ENCODE assay signal across 8 mouse cellular contexts in the genomic region with DNA sequence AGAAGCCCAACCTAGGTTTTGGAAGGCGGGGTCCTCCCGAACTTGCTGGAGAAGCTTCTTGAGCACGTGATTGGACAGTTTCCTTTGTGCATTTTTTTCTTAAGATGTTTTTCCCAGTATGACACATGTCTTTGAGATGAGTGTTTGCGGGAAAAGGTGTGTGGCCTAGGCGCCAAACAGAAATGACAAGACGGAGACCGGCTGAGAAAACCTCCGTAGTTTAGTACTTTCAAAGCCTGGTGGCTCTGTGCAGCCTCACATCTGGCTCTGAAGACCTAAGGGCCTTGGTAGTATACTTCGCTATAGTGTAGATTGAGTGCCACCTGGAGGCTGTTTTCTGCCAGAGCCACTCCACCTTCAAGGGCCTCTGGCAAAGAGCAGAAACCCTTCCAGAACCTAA. TPM values are rescaled to one million over a fixed set of nuclear protein-coding genes. Genes with fewer than 3 reads are reported as not detected.
DNase-seq lines count a peak whose midpoint lies in the region; ATAC-seq and TF ChIP-seq lines count a peak whose summit lies in the region.

No protein-coding gene starts in this region.

- H3K9ac ChIP-seq in ES-Bruce4 (ENCODE audit: low read depth, poor library complexity, severe bottlenecking), result no peak overlapping the region
- peak overlapping the region; percentile 43 for H3K9ac ChIP-seq in heart, embryonic 16.5 days (ENCODE audit: low read length)
- H3K9ac ChIP-seq in lung, embryonic 16.5 days (ENCODE audit: low read length), result no peak overlapping the region

- peak overlapping the region; percentile 55; the same call in 1 of the 2 replicates for H3K4me3 ChIP-seq in ES-Bruce4 (ENCODE audit: low read depth, low read length)
- no peak overlapping the region for H3K4me3 ChIP-seq in bone marrow, adult 2 months (replicated peaks; ENCODE audit: control insufficient read depth, low read depth, low read length)
- peak overlapping the region; percentile 37 for H3K4me3 ChIP-seq in forebrain, embryonic 10.5 days
- peak overlapping the region; percentile 46 for H3K4me3 ChIP-seq in heart, embryonic 16.5 days (ENCODE audit: low read length)
- H3K4me3 ChIP-seq in lung, embryonic 16.5 days (ENCODE audit: low read length), result peak overlapping the region; percentile 20

- no peak for TF ChIP-seq POLR2A in ES-Bruce4 (IDR thresholded peaks at IDR 0.05; ENCODE audit: insufficient read depth, low read length)
- no peak for TF ChIP-seq POLR2A in bone marrow, adult 2 months (IDR thresholded peaks at IDR 0.05; ENCODE audit: borderline replicate concordance, control insufficient read depth, low read depth, low read length)

- no peak for TF ChIP-seq EP300 in ES-Bruce4 (IDR thresholded peaks at IDR 0.05; ENCODE audit: insufficient read depth, low read depth, low read length)

- no peak; the same call in 1 of the 2 replicates for ATAC-seq in heart, embryonic 16.5 days (replicated peaks; ENCODE audit: extremely low read depth, insufficient read depth, low FRiP score)
- ATAC-seq in lung, embryonic 16.5 days (ENCODE audit: low read depth), result peak; percentile 21; the same call in 1 of the 2 replicates

- H3K9me3 ChIP-seq in ES-Bruce4 (replicated peaks; ENCODE audit: control insufficient read depth, insufficient read depth, low read length, poor library complexity, severe bottlenecking), result no peaks in the 10 kb centered on the region
- no peaks in the 10 kb centered on the region for H3K9me3 ChIP-seq in forebrain, embryonic 10.5 days
- H3K9me3 ChIP-seq in heart, embryonic 16.5 days (replicated peaks; ENCODE audit: control insufficient read depth, low read length), result no peaks in the 10 kb centered on the region
- H3K9me3 ChIP-seq in lung, embryonic 16.5 days (ENCODE audit: control insufficient read depth, low read length), result no peaks in the 10 kb centered on the region

- H3K4me1 ChIP-seq in ES-Bruce4 (ENCODE audit: control insufficient read depth, insufficient read depth, low read length), result peaks cover 3% of the 10 kb centered on the region
- no peaks in the 10 kb centered on the region for H3K4me1 ChIP-seq in bone marrow, adult 2 months (ENCODE audit: control insufficient read depth, insufficient read depth, low read length)
- peaks cover 24% of the 10 kb centered on the region for H3K4me1 ChIP-seq in forebrain, embryonic 10.5 days
- peaks cover 18% of the 10 kb centered on the region for H3K4me1 ChIP-seq in heart, embryonic 16.5 days (ENCODE audit: control insufficient read depth, insufficient read depth, low read length)
- peaks cover 11% of the 10 kb centered on the region for H3K4me1 ChIP-seq in lung, embryonic 16.5 days (replicated peaks; ENCODE audit: control insufficient read depth, insufficient read depth, low read length)

- peak; percentile 68 for DNase-seq in forebrain, embryonic 10.5 days (ENCODE audit: extremely low spot score, low spot score)
- peak; percentile 89 for DNase-seq in kidney, postnatal 14 days
- DNase-seq in ovary, postnatal 36 days (ENCODE audit: low spot score), result peak; percentile 67
- DNase-seq in thymus, postnatal 14 days, result peak; percentile 90

- peak overlapping the region; percentile 69 for H3K4me2 ChIP-seq in heart, embryonic 16.5 days (ENCODE audit: low read depth, low read length)
- H3K4me2 ChIP-seq in lung, embryonic 16.5 days (ENCODE audit: low read depth, low read length), result peak overlapping the region; percentile 40

- 4% methylated on average over 9 of the region's 9 CpGs for WGBS in bone marrow, adult 2 months
- WGBS in forebrain, embryonic 10.5 days, result 7% methylated on average over 9 of the region's 9 CpGs
- 5% methylated on average over 9 of the region's 9 CpGs for WGBS in heart, embryonic 16.5 days
- WGBS in lung, embryonic 16.5 days, result 2% methylated on average over 9 of the region's 9 CpGs

- no peaks in the 10 kb centered on the region for H3K27me3 ChIP-seq in ES-Bruce4 (ENCODE audit: control insufficient read depth, insufficient read depth, low read length, poor library complexity, severe bottlenecking)
- H3K27me3 ChIP-seq in forebrain, embryonic 10.5 days (ENCODE audit: poor library complexity, severe bottlenecking), result peaks cover 16% of the 10 kb centered on the region
- H3K27me3 ChIP-seq in heart, embryonic 16.5 days (ENCODE audit: control insufficient read depth, insufficient read depth, low read length), result no peaks in the 10 kb centered on the region
- no peaks in the 10 kb centered on the region for H3K27me3 ChIP-seq in lung, embryonic 16.5 days (ENCODE audit: control insufficient read depth, insufficient read depth, low read depth, low read length)

- H3K36me3 ChIP-seq in ES-Bruce4 (ENCODE audit: control insufficient read depth, insufficient read depth, low read length, poor library complexity, severe bottlenecking), result no peaks in the 10 kb centered on the region
- H3K36me3 ChIP-seq in forebrain, embryonic 10.5 days (replicated peaks), result no peaks in the 10 kb centered on the region
- no peaks in the 10 kb centered on the region for H3K36me3 ChIP-seq in heart, embryonic 16.5 days (ENCODE audit: control insufficient read depth, insufficient read depth)
- H3K36me3 ChIP-seq in lung, embryonic 16.5 days (ENCODE audit: control insufficient read depth, insufficient read depth, low read length), result no peaks in the 10 kb centered on the region

- H3K27ac ChIP-seq in ES-Bruce4 (ENCODE audit: insufficient read depth, low read length), result no peak overlapping the region
- H3K27ac ChIP-seq in bone marrow, adult 2 months (ENCODE audit: control insufficient read depth, insufficient read depth, low read depth, low read length, poor library complexity), result no peak overlapping the region
- peak overlapping the region; percentile 36; the same call in 1 of the 2 replicates for H3K27ac ChIP-seq in forebrain, embryonic 10.5 days
- no peak overlapping the region for H3K27ac ChIP-seq in heart, embryonic 16.5 days (ENCODE audit: low read length)
- no peak overlapping the region for H3K27ac ChIP-seq in lung, embryonic 16.5 days (ENCODE audit: low read length)

- TF ChIP-seq CTCF in ES-Bruce4 (IDR thresholded peaks at IDR 0.05; ENCODE audit: low read depth, low read length), result peak; percentile 59
- TF ChIP-seq CTCF in bone marrow, adult 2 months (IDR thresholded peaks at IDR 0.05; ENCODE audit: control insufficient read depth, insufficient read depth, low read length), result peak; percentile 75

RNA-seq across cellular contexts. Expression of gene Tia1, which starts 3.0 kb away (rescaled TPM):
- 79.7 and 81.2 TPM in 2 replicates for polyA plus RNA-seq in ES-Bruce4 (2011; ENCODE audit: insufficient read depth, insufficient read length, low read depth, missing spikeins)
- polyA plus RNA-seq in bone marrow, adult 2 months (2011; ENCODE audit: insufficient read depth, insufficient read length, low replicate concordance, missing spikeins), result 15.3 and 28.8 TPM in 2 replicates
- 209 and 212 TPM in 2 replicates for polyA plus RNA-seq in forebrain, embryonic 10.5 days (2016; fragmentation: Nextera tagmentation; extraction: Ambion mirVana)
- 118 and 120 TPM in 2 replicates for polyA plus RNA-seq in heart, embryonic 16.5 days (2015; fragmentation: Nextera tagmentation; extraction: Ambion mirVana)
- polyA plus RNA-seq in lung, embryonic 16.5 days (2015; fragmentation: Nextera tagmentation; extraction: Ambion mirVana), result 176 and 177 TPM in 2 replicates

RNA-seq across cellular contexts. Expression of gene Pcyox1, which starts 4.0 kb away (rescaled TPM):
- 50.1 and 51.7 TPM in 2 replicates for polyA plus RNA-seq in ES-Bruce4 (2011; ENCODE audit: insufficient read depth, insufficient read length, low read depth, missing spikeins)
- 15.1 and 22.8 TPM in 2 replicates for polyA plus RNA-seq in bone marrow, adult 2 months (2011; ENCODE audit: insufficient read depth, insufficient read length, low replicate concordance, missing spikeins)
- polyA plus RNA-seq in forebrain, embryonic 10.5 days (2016; fragmentation: Nextera tagmentation; extraction: Ambion mirVana), result 73.5 and 78.3 TPM in 2 replicates
- polyA plus RNA-seq in heart, embryonic 16.5 days (2015; fragmentation: Nextera tagmentation; extraction: Ambion mirVana), result 55.5 and 56.6 TPM in 2 replicates
- polyA plus RNA-seq in lung, embryonic 16.5 days (2015; fragmentation: Nextera tagmentation; extraction: Ambion mirVana), result 85.4 and 88.9 TPM in 2 replicates

RNA-seq across cellular contexts. Expression of gene Gm44790, which starts 25.5 kb away (rescaled TPM):
- not detected in 2 replicates for polyA plus RNA-seq in ES-Bruce4 (2011; ENCODE audit: insufficient read depth, insufficient read length, low read depth, missing spikeins)
- polyA plus RNA-seq in bone marrow, adult 2 months (2011; ENCODE audit: insufficient read depth, insufficient read length, low replicate concordance, missing spikeins), result not detected in 2 replicates
- 0.83 TPM in 1 of 2 replicates, not detected in the other for polyA plus RNA-seq in forebrain, embryonic 10.5 days (2016; fragmentation: Nextera tagmentation; extraction: Ambion mirVana)
- 0.46 and 0.47 TPM in 2 replicates for polyA plus RNA-seq in heart, embryonic 16.5 days (2015; fragmentation: Nextera tagmentation; extraction: Ambion mirVana)
- not detected in 2 replicates for polyA plus RNA-seq in lung, embryonic 16.5 days (2015; fragmentation: Nextera tagmentation; extraction: Ambion mirVana)

RNA-seq across cellular contexts. Expression of gene Snrpg, which starts 29.9 kb away (rescaled TPM):
- polyA plus RNA-seq in ES-Bruce4 (2011; ENCODE audit: insufficient read depth, insufficient read length, low read depth, missing spikeins), result 201 and 274 TPM in 2 replicates
- polyA plus RNA-seq in bone marrow, adult 2 months (2011; ENCODE audit: insufficient read depth, insufficient read length, low replicate concordance, missing spikeins), result 224 and 244 TPM in 2 replicates
- 939 and 953 TPM in 2 replicates for polyA plus RNA-seq in forebrain, embryonic 10.5 days (2016; fragmentation: Nextera tagmentation; extraction: Ambion mirVana)
- 246 and 255 TPM in 2 replicates for polyA plus RNA-seq in heart, embryonic 16.5 days (2015; fragmentation: Nextera tagmentation; extraction: Ambion mirVana)
- polyA plus RNA-seq in lung, embryonic 16.5 days (2015; fragmentation: Nextera tagmentation; extraction: Ambion mirVana), result 522 and 523 TPM in 2 replicates

RNA-seq across cellular contexts. Expression of gene Fam136a, which starts 35.5 kb away (rescaled TPM):
- 54.2 and 56.0 TPM in 2 replicates for polyA plus RNA-seq in ES-Bruce4 (2011; ENCODE audit: insufficient read depth, insufficient read length, low read depth, missing spikeins)
- 7.7 and 24.3 TPM in 2 replicates for polyA plus RNA-seq in bone marrow, adult 2 months (2011; ENCODE audit: insufficient read depth, insufficient read length, low replicate concordance, missing spikeins)
- polyA plus RNA-seq in forebrain, embryonic 10.5 days (2016; fragmentation: Nextera tagmentation; extraction: Ambion mirVana), result 208 and 210 TPM in 2 replicates
- polyA plus RNA-seq in heart, embryonic 16.5 days (2015; fragmentation: Nextera tagmentation; extraction: Ambion mirVana), result 92.4 and 99.4 TPM in 2 replicates
- 91.8 and 98.7 TPM in 2 replicates for polyA plus RNA-seq in lung, embryonic 16.5 days (2015; fragmentation: Nextera tagmentation; extraction: Ambion mirVana)
